Mouse (Mus musculus): ENCODE measurements at regions not wholly inside any gene's neighbourhood (a gene's known extent, or its start where the extent isn't known, plus 50 kb on each side); places are given as distances from the start of the nearest gene placed in this dataset.
A peak's percentile ranks its signal among the peaks of the same experiment; 100 is the strongest.

- DNase-seq (ENCODE audit: low spot score) = no peak
Observed at GRCm38 (mm10) chr15:65733326-65733725, 718.6 kb upstream of the Gm21961 start.

GRCm38 (mm10) chr15:65731308-65731707, 716.6 kb upstream of the Gm21961 start:
- no peak for DNase-seq (ENCODE audit: low spot score)

DNA sequence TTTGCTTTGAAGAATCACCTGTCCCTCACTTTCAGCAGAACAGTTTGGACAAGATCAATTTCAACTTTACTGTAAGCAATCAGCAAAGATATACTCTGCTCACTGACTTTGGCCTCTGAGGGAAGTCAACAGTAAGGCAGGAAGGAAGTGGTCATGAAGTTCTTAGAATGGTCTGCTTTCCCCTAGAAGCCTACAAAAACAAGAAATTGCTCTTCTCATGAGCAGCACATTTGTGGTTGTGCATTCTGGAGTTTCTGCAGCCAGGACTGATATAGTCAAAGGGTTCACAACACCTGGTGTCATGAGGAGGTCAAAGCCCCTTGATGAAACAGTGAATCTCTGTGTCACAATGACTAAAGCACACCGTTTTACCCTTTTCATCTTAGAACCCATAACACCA, 712.4 kb upstream of the Gm21961 start:
- no peak for DNase-seq (ENCODE audit: low spot score)

DNA sequence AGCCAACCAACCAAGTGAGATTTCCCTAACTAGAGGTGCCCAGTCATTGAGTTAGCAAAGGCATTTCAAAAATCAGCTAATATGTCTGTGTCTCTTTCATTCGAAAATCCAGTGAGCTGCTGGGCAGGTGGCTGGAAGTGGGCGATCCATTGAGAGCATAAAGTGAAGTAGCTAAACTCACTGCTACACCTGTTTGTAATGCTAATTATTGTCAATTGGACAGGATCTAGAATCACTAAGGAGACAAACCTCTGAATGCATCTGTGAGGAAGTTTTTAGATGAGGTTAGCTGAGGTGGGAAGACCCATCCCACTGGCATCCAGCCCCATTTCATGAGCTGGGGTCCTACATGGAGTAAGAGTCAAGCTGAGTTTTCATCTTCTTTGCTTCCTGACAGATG, 711.6 kb upstream of the Gm21961 start:
- DNase-seq (ENCODE audit: low spot score) = no peak

- DNase-seq (ENCODE audit: low spot score) = peak; percentile 26
Observed at GRCm38 (mm10) chr15:65703559-65703958, 688.9 kb upstream of the Gm21961 start.

DNA sequence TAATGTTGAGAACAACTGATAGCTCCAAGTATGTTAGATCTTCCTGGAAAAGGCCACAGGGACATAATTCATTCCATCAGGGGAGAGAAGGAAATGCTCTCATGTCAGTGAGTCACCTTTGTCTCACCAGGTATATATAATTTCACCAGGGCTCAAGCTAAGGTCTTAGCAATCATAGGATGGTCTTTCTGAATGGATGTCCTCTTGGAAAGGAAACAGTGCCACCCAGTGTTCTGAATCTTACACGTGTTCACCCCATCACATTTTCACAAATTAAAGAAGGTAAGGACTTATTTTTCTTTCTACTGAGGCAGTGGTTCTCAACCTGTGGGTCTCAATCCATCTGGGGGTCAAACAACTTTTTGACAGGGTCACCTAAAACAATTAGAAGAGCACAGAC, 686.8 kb upstream of the Gm21961 start:
- peak; percentile 6 for DNase-seq (ENCODE audit: low spot score)

DNA sequence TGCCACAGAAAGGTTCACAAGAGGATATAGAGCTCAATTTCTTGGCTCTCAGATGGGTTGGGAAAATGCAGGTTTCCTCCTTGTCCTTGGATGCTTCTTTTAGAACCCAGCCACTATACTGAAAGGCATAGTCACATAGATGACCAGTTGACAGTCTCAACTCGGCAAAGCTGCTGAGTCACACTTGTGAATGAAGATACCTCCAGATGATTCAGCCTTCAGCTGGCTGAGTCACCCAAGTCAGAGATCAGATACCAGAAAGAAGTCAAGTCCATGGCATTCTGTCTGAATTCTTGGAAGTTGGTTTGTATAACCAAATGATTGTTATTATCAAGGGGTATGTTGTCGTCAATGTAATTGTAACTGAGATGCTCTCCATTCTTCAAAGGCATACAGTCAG, 683.9 kb upstream of the Gm21961 start:
- DNase-seq (ENCODE audit: low spot score) = no peak
